Mouse (Mus musculus): ENCODE measurements around the gene Ssty1.
"Not testable (repeated sequence)": the region's sequence is repeated elsewhere in the genome, so short reads cannot be mapped to it uniquely, and the experiment has no call there.

Ssty1 gene

GRCm38 (mm10) chrY:18088816-18089215, at the start of gene Ssty1:
Gene Ssty1 (plus strand): TSS chrY:18089116.
- in situ Hi-C loops (cut with MboI; ENCODE audit: low pct_unique_long_range_greater_than_20kb in 1 of 2, low sequenced_read_pairs in 2 of 2, unreplicated experiment in 1 of 2), result not testable (repeated sequence)

- in situ Hi-C loops (cut with MboI; ENCODE audit: low pct_unique_long_range_greater_than_20kb in 1 of 2, low sequenced_read_pairs in 2 of 2, unreplicated experiment in 1 of 2), result not testable (repeated sequence)
Observed at GRCm38 (mm10) chrY:18061712-18062111, 27.2 kb upstream of the Ssty1 start, which contains the start of gene Gm21764. Gene Gm21764 (minus strand): TSS chrY:18061812.
